Mouse (Mus musculus): ENCODE measurements around the gene Ntn5.

Ntn5 gene

GRCm38 (mm10) chr7:45695098-45695497 lies 11.3 kb downstream of the Ntn5 start:
- no peak for ATAC-seq (ENCODE audit: insufficient number of reproducible peaks, low FRiP score, low TSS enrichment)

DNA sequence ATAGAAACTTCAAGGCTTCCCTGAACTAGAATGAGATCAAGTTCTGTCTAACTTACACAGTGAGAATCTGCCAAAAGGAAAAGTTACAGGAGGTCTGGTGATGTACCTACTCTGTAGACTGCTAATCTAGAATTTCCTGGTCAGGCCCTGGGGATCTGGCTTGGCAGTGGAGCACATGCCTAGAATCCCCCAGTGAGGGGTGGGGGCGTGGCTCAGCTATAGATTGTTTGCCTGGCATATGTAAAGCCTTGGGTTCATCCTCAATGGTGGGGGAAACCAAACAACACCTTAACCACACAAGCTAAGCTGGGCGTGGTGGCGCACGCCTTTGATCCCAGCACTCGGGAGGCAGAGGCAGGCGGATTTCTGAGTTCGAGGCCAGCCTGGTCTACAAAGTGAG lies 14.1 kb downstream of the Ntn5 start:
- ATAC-seq (ENCODE audit: insufficient number of reproducible peaks, low FRiP score, low TSS enrichment) = no peak

DNA sequence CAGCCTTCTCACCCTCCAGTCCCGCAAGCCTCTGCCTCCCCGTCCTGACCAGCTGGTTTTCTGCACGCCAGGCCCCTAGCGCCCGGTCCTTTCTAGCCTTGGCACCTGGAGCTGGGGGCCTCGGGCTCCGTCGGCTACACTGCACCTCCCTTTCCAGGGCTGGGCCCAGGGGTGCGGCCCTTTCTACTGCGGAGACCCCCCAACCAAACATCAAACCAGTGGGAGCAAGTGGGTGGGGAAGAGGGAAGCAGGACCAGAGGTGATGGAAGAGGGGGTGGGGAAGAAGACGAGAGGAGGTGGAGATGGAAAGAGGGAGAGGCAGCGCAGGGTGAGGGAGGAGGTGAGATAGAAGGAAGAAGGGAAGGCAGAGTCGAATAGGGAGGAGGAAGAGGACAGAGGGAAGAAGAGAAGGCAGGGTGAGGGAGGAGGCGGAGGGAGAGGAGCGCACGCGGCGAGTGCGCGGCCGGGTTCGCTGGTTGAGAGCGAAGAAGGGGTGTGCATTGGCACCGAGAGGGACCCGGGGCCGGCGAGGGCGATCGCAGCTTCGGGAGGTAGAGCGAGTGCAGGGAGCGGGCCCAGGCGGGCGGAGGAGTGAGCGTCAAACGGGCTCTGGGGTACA lies 15.8 kb downstream of the Ntn5 start, which contains the start of gene Car11:
Gene Car11 (plus strand): TSS at position 321 of the 619 bp plus-strand sequence.
- ATAC-seq (ENCODE audit: insufficient number of reproducible peaks, low FRiP score, low TSS enrichment) = no peak

DNA sequence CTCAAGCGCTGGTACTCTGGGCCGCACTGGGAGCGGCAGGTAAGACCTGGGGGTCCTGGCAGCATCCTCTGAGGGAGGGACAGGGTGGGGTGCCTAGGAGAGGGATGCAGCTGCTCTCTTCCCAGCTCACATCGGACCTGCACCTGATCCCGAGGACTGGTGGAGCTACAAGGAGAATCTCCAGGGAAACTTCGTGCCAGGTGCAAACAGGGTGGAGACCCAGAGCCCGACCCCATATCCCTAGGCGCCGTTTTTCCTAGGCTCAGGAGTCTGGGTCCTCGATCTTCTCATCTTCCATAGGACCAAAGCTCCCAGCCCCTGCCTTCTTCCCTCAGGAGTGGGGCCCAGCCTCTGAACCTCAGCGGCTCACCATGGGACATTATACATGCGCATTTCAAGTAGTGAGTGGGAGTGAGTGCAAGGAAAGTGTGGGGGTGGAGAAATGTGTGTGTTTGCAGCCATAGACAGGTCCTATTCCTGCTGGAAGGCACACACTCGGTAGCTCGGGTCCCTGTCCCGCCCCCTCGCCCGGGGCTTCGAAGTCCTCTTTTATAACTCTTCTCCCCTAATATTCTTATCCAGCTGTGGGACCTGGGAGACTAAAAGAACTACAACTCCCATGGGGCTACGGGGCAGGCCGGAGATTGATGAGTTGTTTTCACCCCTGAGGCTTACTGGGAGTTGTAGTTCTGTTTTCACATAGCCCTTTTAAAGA lies 16.6 kb downstream of the Ntn5 start:
- peak; percentile 13; the same call in 1 of the 2 replicates for ATAC-seq (ENCODE audit: insufficient number of reproducible peaks, low FRiP score, low TSS enrichment)

DNA sequence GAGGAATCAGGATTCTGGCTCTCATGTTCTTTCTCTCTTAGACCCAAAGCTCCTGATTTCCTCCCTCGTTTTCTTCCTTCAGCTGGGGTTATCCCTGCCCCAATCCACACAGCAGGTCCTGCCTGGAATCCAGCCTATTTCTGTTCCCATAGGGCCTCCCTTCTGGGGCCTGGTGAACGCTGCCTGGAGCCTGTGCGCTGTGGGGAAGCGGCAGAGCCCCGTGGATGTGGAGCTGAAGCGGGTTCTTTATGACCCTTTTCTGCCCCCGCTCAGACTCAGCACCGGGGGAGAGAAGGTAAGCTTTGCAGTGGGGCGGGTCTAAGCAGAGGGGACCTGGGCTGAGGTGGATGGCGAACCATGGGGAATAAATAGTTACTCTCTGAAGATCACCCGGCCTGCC lies 17.2 kb downstream of the Ntn5 start:
- ATAC-seq (ENCODE audit: insufficient number of reproducible peaks, low FRiP score, low TSS enrichment) = no peak

DNA sequence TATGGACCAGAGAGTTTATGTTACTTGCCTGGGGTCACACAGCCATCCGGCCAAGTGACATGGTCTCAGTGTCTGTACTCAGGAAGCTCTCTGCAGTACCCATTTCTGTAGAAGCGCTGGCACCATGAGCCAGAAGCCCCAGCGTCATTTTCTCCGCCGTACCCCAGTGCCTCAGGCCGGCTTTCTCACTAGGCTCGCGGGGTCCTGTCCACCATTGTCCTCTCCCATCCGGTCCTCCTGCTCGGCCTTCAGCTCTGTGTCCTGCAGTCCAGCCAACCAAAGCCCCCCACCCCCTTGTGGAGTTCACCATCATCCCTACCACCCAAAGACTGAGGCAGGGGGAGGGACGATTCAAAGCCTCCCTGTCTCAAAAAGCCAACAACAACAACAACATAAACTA lies 17.8 kb downstream of the Ntn5 start:
- ATAC-seq (ENCODE audit: insufficient number of reproducible peaks, low FRiP score, low TSS enrichment) = no peak

DNA sequence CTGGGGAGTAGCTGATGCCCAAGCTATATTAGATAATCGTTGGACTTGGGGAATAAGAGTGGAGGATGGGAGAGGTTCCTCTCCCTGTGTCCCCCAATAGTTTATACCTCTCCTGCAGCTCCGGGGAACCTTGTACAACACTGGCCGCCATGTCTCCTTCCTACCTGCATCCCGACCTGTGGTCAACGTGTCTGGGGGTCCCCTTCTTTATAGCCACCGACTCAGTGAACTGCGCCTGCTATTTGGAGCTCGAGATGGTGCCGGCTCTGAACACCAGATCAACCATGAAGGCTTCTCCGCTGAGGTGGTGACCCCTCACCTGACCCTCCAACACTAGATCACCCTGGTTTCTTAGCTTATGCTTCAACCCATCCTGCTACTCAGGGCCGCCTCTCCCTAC lies 18.5 kb downstream of the Ntn5 start:
- ATAC-seq (ENCODE audit: insufficient number of reproducible peaks, low FRiP score, low TSS enrichment) = no peak

- ATAC-seq (ENCODE audit: insufficient number of reproducible peaks, low FRiP score, low TSS enrichment) = no peak
Measured at GRCm38 (mm10) chr7:45702809-45703520, 19.1 kb downstream of the Ntn5 start.

GRCm38 (mm10) chr7:45703521-45704033 lies 19.8 kb downstream of the Ntn5 start:
- ATAC-seq (ENCODE audit: insufficient number of reproducible peaks, low FRiP score, low TSS enrichment) = no peak

- ATAC-seq (ENCODE audit: insufficient number of reproducible peaks, low FRiP score, low TSS enrichment) = peak; percentile 43
Measured at GRCm38 (mm10) chr7:45704046-45704559, 20.3 kb downstream of the Ntn5 start.

GRCm38 (mm10) chr7:45704730-45705442 lies 21.1 kb downstream of the Ntn5 start, which contains the start of gene Dbp:
TSS of gene Dbp (plus strand) at chr7:45705088.
- peak; percentile 53 for ATAC-seq (ENCODE audit: insufficient number of reproducible peaks, low FRiP score, low TSS enrichment)

DNA sequence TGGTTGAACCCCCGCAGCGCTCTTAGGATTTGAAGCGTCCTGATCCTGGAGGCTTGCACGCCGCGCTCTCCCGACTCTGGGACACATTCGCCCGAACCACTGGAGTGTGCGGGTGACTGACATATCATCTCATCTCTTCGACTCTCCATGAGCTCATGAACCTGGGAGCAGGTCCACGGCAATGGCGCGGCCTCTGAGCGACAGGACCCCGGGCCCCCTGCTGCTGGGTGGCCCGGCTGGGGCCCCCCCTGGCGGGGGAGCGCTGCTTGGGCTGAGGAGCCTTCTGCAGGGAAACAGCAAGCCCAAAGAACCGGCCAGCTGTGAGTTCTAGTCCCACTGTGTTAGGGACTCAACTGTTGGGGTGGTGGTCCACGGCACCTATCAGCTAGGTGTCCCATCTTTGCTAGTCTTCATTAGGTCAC lies 21.6 kb downstream of the Ntn5 start:
- no peak for ATAC-seq (ENCODE audit: insufficient number of reproducible peaks, low FRiP score, low TSS enrichment)

- ATAC-seq (ENCODE audit: insufficient number of reproducible peaks, low FRiP score, low TSS enrichment) = no peak
Measured at GRCm38 (mm10) chr7:45705873-45706281, 22.1 kb downstream of the Ntn5 start.

DNA sequence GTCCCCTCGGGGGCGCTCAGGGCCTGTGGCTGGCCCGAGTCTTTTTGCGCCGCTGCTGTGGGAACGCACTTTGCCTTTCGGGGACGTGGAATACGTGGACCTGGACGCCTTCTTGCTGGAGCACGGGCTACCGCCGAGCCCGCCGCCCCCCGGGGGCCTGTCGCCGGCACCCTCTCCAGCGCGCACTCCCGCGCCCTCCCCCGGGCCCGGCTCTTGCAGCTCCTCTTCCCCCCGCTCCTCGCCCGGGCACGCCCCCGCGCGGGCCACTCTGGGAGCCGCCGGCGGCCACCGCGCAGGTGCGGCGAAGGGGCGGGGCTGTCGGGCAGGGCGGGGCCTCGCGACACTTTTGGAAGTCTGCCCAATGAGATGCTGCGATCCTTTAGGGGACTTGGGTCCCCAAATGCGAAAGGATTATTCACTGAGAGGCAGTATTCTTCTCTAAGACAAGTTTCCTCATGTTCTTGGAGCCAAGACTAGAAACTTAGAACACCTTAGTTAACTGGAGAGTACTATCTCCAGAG lies 23.0 kb downstream of the Ntn5 start:
- no peak for ATAC-seq (ENCODE audit: insufficient number of reproducible peaks, low FRiP score, low TSS enrichment)

GRCm38 (mm10) chr7:45707375-45707967 lies 23.6 kb downstream of the Ntn5 start:
- no peak for ATAC-seq (ENCODE audit: insufficient number of reproducible peaks, low FRiP score, low TSS enrichment)

GRCm38 (mm10) chr7:45708221-45708761 lies 24.5 kb downstream of the Ntn5 start:
- no peak for ATAC-seq (ENCODE audit: insufficient number of reproducible peaks, low FRiP score, low TSS enrichment)

DNA sequence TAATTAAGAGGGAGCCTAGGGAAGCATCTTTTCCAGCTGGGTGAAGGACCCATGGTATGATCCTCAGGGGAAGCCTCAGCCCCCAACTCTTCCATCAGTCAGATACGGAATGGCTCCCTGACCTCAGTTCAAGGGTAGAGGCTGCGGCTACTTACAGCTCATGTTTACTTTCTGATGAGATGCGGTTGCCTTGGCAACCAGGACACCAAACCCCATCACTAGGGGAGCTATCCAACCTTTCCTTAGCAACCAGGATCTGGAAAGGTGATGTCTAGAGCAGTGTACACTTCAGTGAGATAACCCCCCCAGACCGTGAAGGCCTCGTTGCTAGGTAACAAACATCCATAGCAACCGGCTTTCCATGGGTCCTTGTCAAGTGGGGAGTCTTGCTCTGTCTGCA lies 25.2 kb downstream of the Ntn5 start:
- no peak for ATAC-seq (ENCODE audit: insufficient number of reproducible peaks, low FRiP score, low TSS enrichment)

DNA sequence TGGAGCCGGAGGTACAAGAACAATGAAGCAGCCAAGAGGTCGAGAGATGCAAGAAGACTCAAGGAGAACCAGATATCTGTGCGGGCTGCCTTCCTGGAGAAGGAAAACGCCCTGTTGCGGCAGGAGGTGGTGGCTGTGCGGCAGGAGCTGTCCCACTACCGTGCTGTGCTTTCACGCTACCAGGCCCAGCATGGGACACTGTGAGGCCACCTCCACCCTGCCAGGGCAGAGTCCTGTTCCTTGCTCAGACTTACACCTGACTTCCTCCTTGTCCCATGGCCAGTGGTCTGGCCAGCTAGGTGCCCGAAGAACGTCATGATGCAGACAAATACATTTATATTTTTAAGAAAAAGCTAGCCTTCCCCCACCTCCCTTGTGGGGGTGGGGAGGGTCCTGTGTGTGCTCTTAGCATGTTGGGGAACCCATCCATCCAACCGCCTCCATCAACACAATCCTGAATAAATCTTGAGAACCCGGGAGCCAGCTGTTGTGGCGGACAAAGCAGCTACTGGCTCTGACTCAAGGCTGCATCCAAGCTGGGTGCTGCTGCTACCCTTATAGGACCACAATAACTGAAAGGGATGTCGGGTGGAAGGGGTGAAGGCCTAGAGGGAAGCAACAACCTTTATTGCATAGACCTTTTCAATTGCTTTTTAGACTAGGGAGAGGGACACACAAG lies 26.0 kb downstream of the Ntn5 start:
- ATAC-seq (ENCODE audit: insufficient number of reproducible peaks, low FRiP score, low TSS enrichment) = no peak
